Mouse (Mus musculus) cortical plate, adult 2 months (tissue): ENCODE results near the gene Bcat2.

Experiments used
- CTCF ChIP-seq: fragments of 200-500 bp; IDR thresholded peaks from 2 replicates; pipeline ENCODE4 v1.5.1; 2011; ENCODE audit warnings: mild to moderate bottlenecking, control low read depth, low read length; ENCODE audit not compliant: insufficient read depth; ENCODE audit errors: extremely low read depth
- POLR2A ChIP-seq: fragments of 200-500 bp; IDR thresholded peaks from 2 replicates; pipeline ENCODE4 v1.6.1; 2011; ENCODE audit warnings: mild to moderate bottlenecking, low read length, control low read depth; ENCODE audit not compliant: insufficient read depth; ENCODE audit errors: extremely low read depth

GRCm38 (mm10) chr7:45574472-45575379 is 4.8 kb downstream of the Bcat2 start:
- TF ChIP-seq CTCF (no peak), POLR2A (no peak)
